Mouse (Mus musculus) forebrain, embryonic 11.5 days (tissue): ENCODE data around the gene Slc5a5. TPM values are rescaled to one million over a fixed set of nuclear protein-coding genes. Genes with fewer than 3 reads are reported as not detected.

Source experiments
- ATAC-seq: fragments of 200-750 bp; cut with Nextera tagmentation; replicated peaks from 2 replicates; pipeline ENCODE4 v1.8.0; 2017; ENCODE audit warnings: moderate TSS enrichment; ENCODE audit not compliant: low FRiP score
- DNase-seq: peaks from one replicate; pipeline ENCODE4 v3.0.0-alpha.2; 2017; ENCODE audit warnings: low spot score
- H3K27ac ChIP-seq: fragments of 300-500 bp; sonication (generic); 2 replicates; pipeline ENCODE4 v1.5.1; 2014; ENCODE audit warnings: low read depth, low read length
- H3K27me3 ChIP-seq: fragments of 300-500 bp; sonication (generic); 2 replicates; pipeline ENCODE4 v1.6.1; 2014; ENCODE audit warnings: mild to moderate bottlenecking, low read length, mixed read lengths; ENCODE audit not compliant: control insufficient read depth, insufficient read depth
- H3K36me3 ChIP-seq: fragments of 300-500 bp; sonication (generic); 2 replicates; pipeline ENCODE4 v1.6.1; 2014; ENCODE audit warnings: mild to moderate bottlenecking, low read length, moderate library complexity, mixed read lengths; ENCODE audit not compliant: control insufficient read depth, insufficient read depth
- H3K4me1 ChIP-seq: fragments of 300-500 bp; sonication (generic); replicated peaks from 2 replicates; pipeline ENCODE4 v1.6.1; 2014; ENCODE audit warnings: low read length, mixed read lengths; ENCODE audit not compliant: control insufficient read depth, insufficient read depth
- H3K4me2 ChIP-seq: fragments of 300-500 bp; sonication (generic); 2 replicates; pipeline ENCODE4 v1.6.1; 2014; ENCODE audit warnings: low read depth, mild to moderate bottlenecking, low read length, moderate library complexity, mixed read lengths; ENCODE audit not compliant: severe bottlenecking
- H3K4me3 ChIP-seq: fragments of 300-500 bp; sonication (generic); 2 replicates; pipeline ENCODE4 v1.5.1; 2014; ENCODE audit warnings: low read depth, low read length
- H3K9ac ChIP-seq: fragments of 300-500 bp; sonication (generic); 2 replicates; pipeline ENCODE4 v1.6.1; 2014; ENCODE audit warnings: low read length
- H3K9me3 ChIP-seq: fragments of 300-500 bp; sonication (generic); 2 replicates; pipeline ENCODE4 v1.6.1; 2016; ENCODE audit warnings: low read length, mixed read lengths; ENCODE audit not compliant: control insufficient read depth
- WGBS: fragments of 180-500 bp; shearing (Covaris S2); extraction: QIAGEN DNeasy Blood & Tissue Kit; methylation state at CpG from one replicate; pipeline ENCODE4 v1.1.7; 2014; 5-methylcytosine and 5-hydroxymethylcytosine counted together
- polyA plus RNA-seq: library from polyadenylated mRNA; unstranded; fragments of >200 nt; fragmentation: Nextera tagmentation; extraction: Ambion mirVana; gene quantifications from 2 replicates; pipeline ENCODE4 v1.2.1, GENCODE M21; 2014

Gene Slc5a5
- polyA plus RNA-seq = 0.43 and 0.44 TPM in 2 replicates

GRCm38 (mm10) chr8:70892022-70892895, at the start of gene Slc5a5:
TSS of gene Slc5a5 (minus strand) at chr8:70892757.
- H3K4me2 ChIP-seq = peak within 1 kb of the TSS; percentile 35; the same call in 1 of the 2 replicates
- no peak for ATAC-seq
- peaks cover 11% of the 10 kb centered on the region for H3K4me1 ChIP-seq
- H3K4me3 ChIP-seq = peak within 1 kb of the TSS; percentile 16; the same call in 1 of the 2 replicates
- peaks cover 7% of the 10 kb centered on the region for H3K36me3 ChIP-seq
- peaks cover 36% of the 10 kb centered on the region for H3K27me3 ChIP-seq
- DNase-seq = peak; percentile 69
- no peak within 1 kb of the TSS for H3K27ac ChIP-seq
- 3% methylated on average over 79 of the region's 80 CpGs for WGBS
- peak within 1 kb of the TSS; percentile 29 for H3K9ac ChIP-seq
- no peaks in the 10 kb centered on the region for H3K9me3 ChIP-seq

GRCm38 (mm10) chr8:70941478-70941877, 48.9 kb upstream of the Slc5a5 start:
- DNase-seq (peak; percentile 20), ATAC-seq (no peak)
- no peaks in the 10 kb centered on the region for H3K27me3 ChIP-seq
- no peaks in the 10 kb centered on the region for H3K9me3 ChIP-seq
- H3K4me3 ChIP-seq = no peak overlapping the region
- H3K36me3 ChIP-seq = no peaks in the 10 kb centered on the region
- H3K4me1 ChIP-seq = no peaks in the 10 kb centered on the region
- no peak overlapping the region for H3K9ac ChIP-seq
- no peak overlapping the region for H3K4me2 ChIP-seq
- WGBS = 70% methylated on average over 2 of the region's 2 CpGs
- no peak overlapping the region for H3K27ac ChIP-seq

- Histone ChIP-seq H3K4me2 (no peak overlapping the region), H3K9me3 (no peaks in the 10 kb centered on the region), H3K9ac (no peak overlapping the region), H3K27ac (no peak overlapping the region), H3K27me3 (no peaks in the 10 kb centered on the region), H3K36me3 (no peaks in the 10 kb centered on the region), H3K4me3 (no peak overlapping the region), H3K4me1 (no peaks in the 10 kb centered on the region)
- DNase-seq = peak; percentile 28
- 91% methylated on average over 6 of the region's 6 CpGs for WGBS
- ATAC-seq = no peak
These were observed 44.6 kb upstream of the Slc5a5 start for GRCm38 (mm10) chr8:70937200-70937599.

- H3K9ac ChIP-seq = no peak overlapping the region
- no peaks in the 10 kb centered on the region for H3K4me1 ChIP-seq
- no peak overlapping the region for H3K27ac ChIP-seq
- WGBS = 71% methylated on average over 7 of the region's 7 CpGs
- H3K36me3 ChIP-seq = no peaks in the 10 kb centered on the region
- H3K9me3 ChIP-seq = no peaks in the 10 kb centered on the region
- H3K4me2 ChIP-seq = no peak overlapping the region
- peak; percentile 33 for DNase-seq
- H3K4me3 ChIP-seq = no peak overlapping the region
- no peaks in the 10 kb centered on the region for H3K27me3 ChIP-seq
- ATAC-seq = no peak
These were observed 42.2 kb upstream of the Slc5a5 start for GRCm38 (mm10) chr8:70934786-70935185.

- 94% methylated on average over 4 of the region's 4 CpGs for WGBS
- Histone ChIP-seq H3K36me3 (no peaks in the 10 kb centered on the region), H3K4me3 (no peak overlapping the region), H3K27ac (no peak overlapping the region), H3K4me2 (no peak overlapping the region), H3K4me1 (no peaks in the 10 kb centered on the region), H3K9me3 (no peaks in the 10 kb centered on the region), H3K9ac (no peak overlapping the region), H3K27me3 (no peaks in the 10 kb centered on the region)
- ATAC-seq (no peak), DNase-seq (peak; percentile 35)
These were observed 40.5 kb upstream of the Slc5a5 start for GRCm38 (mm10) chr8:70933036-70933435.

- Histone ChIP-seq H3K4me3 (no peak overlapping the region), H3K9ac (no peak overlapping the region), H3K9me3 (no peaks in the 10 kb centered on the region), H3K27ac (no peak overlapping the region), H3K4me1 (no peaks in the 10 kb centered on the region), H3K36me3 (no peaks in the 10 kb centered on the region), H3K27me3 (no peaks in the 10 kb centered on the region), H3K4me2 (no peak overlapping the region)
- WGBS = 94% methylated on average over 11 of the region's 11 CpGs
- ATAC-seq (no peak), DNase-seq (peak; percentile 48)
These were observed 39.2 kb upstream of the Slc5a5 start for GRCm38 (mm10) chr8:70931731-70932130.

GRCm38 (mm10) chr8:70928778-70929322, 36.3 kb upstream of the Slc5a5 start:
- H3K27me3 ChIP-seq = no peaks in the 10 kb centered on the region
- H3K9me3 ChIP-seq = no peaks in the 10 kb centered on the region
- H3K4me2 ChIP-seq = no peak overlapping the region
- H3K4me1 ChIP-seq = no peaks in the 10 kb centered on the region
- no peak overlapping the region for H3K27ac ChIP-seq
- ATAC-seq (no peak), DNase-seq (peak; percentile 26)
- H3K4me3 ChIP-seq = no peak overlapping the region
- WGBS = 92% methylated on average over 5 of the region's 5 CpGs
- H3K9ac ChIP-seq = no peak overlapping the region
- no peaks in the 10 kb centered on the region for H3K36me3 ChIP-seq

- H3K36me3 ChIP-seq = no peaks in the 10 kb centered on the region
- no peak overlapping the region for H3K4me2 ChIP-seq
- H3K9ac ChIP-seq = no peak overlapping the region
- no peaks in the 10 kb centered on the region for H3K4me1 ChIP-seq
- no peaks in the 10 kb centered on the region for H3K9me3 ChIP-seq
- 93% methylated on average over 3 of the region's 3 CpGs for WGBS
- DNase-seq (no peak), ATAC-seq (no peak)
- no peak overlapping the region for H3K4me3 ChIP-seq
- H3K27me3 ChIP-seq = no peaks in the 10 kb centered on the region
- no peak overlapping the region for H3K27ac ChIP-seq
These were observed 35.5 kb upstream of the Slc5a5 start for GRCm38 (mm10) chr8:70928096-70928495.
